Mouse (Mus musculus) heart, adult 2 months (tissue): ENCODE measurements around the gene Utp11. TPM values are rescaled to one million over a fixed set of nuclear protein-coding genes. Genes with fewer than 3 reads are reported as not detected.

Experiments used
- DNase-seq, 2 experiments: peaks; one replicate each; pipeline ENCODE4 v3.0.0; 2021
- H3K27ac ChIP-seq: fragments of 200-600 bp; 2 replicates; pipeline ENCODE4 v1.8.1; 2022
- H3K27me3 ChIP-seq: fragments of 200-500 bp; 2 replicates; pipeline ENCODE4 v1.6.1; 2012; ENCODE audit warnings: mild to moderate bottlenecking, low read length, inconsistent platforms, mixed read lengths; ENCODE audit not compliant: control insufficient read depth, insufficient read depth
- H3K36me3 ChIP-seq: fragments of 200-500 bp; 2 replicates; pipeline ENCODE4 v1.6.1; 2012; ENCODE audit warnings: low read length, inconsistent platforms; ENCODE audit not compliant: control insufficient read depth, insufficient read depth
- H3K4me1 ChIP-seq: fragments of 200-500 bp; 2 replicates; pipeline ENCODE4 v1.6.1; 2011; ENCODE audit warnings: low read length; ENCODE audit not compliant: control insufficient read depth, insufficient read depth
- H3K4me3 ChIP-seq: fragments of 200-600 bp; 2 replicates; pipeline ENCODE4 v1.8.1; 2022
- H3K79me2 ChIP-seq: fragments of 200-500 bp; replicated peaks from 2 replicates; pipeline ENCODE4 v1.6.1; 2012; ENCODE audit warnings: mild to moderate bottlenecking, inconsistent platforms, low read length, moderate library complexity, mixed read lengths; ENCODE audit not compliant: control insufficient read depth, insufficient read depth
- H3K9ac ChIP-seq: fragments of 200-500 bp; 2 replicates; pipeline ENCODE4 v1.6.1; 2012; ENCODE audit warnings: low read depth, mild to moderate bottlenecking, control low read depth, inconsistent platforms, low read length, mixed read lengths
- CTCF ChIP-seq: fragments of 200-600 bp; IDR thresholded peaks from 2 replicates; pipeline ENCODE4 v1.8.1; 2022; ENCODE audit warnings: antibody characterized with exemption, mild to moderate bottlenecking, moderate library complexity
- EP300 ChIP-seq: fragments of 200-500 bp; IDR thresholded peaks from 2 replicates; pipeline ENCODE4 v1.6.1; 2011; ENCODE audit warnings: low read depth, low read length, control low read depth; ENCODE audit not compliant: insufficient read depth
- POLR2A ChIP-seq: fragments of 200-500 bp; IDR thresholded peaks from 2 replicates; pipeline ENCODE4 v1.6.1; 2011; ENCODE audit warnings: mild to moderate bottlenecking, low read depth, low read length, control low read depth; ENCODE audit not compliant: insufficient read depth
- WGBS: fragments of 180-500 bp; shearing (Covaris S2); methylation state at CpG from one replicate; pipeline ENCODE4 v1.1.7; 2018; 5-methylcytosine and 5-hydroxymethylcytosine counted together
- intact Hi-C: fragments of 180-260 bp; cut with DNase I; formaldehyde crosslinking; loops from one replicate; pipeline ENCODE4 v1.15.1; 2025
- polyA plus RNA-seq: library from polyadenylated mRNA; depleted of rRNA; stranded (reverse); fragments of >200 nt; gene quantifications from 2 replicates; pipeline ENCODE4 v1.2.3, GENCODE M21; 2012
- total RNA-seq, 2 experiments: library from RNA; stranded (reverse); gene quantifications; 2 replicates each; pipeline ENCODE4 v1.2.3; 2021

The Utp11 gene
- total and polyA plus RNA-seq, 3 experiments = 4.0 to 13.5 (median 12.1) TPM

DNA sequence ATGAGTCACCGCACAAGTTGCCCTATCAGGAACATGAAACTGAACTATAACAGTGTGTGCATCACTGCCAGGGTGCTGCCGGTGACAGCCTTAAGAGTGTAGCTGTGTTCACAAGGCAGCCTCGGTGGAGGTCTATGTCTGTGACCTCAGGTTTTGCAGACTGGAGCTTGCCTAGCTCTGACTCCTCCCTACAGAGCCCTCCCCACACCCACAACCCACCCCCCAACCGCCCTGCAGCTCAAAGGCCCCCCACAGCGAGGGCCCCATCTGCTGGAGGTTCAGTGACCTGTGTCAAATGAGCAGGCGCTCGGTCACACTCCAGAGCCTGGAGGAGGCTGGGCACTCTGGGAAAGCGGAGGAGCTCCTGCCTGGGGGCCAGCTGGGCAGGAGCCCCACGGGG, 40.5 kb downstream of the Utp11 start:
- Histone ChIP-seq H3K27me3 (peaks cover 6% of the 10 kb centered on the region), H3K27ac (no peak overlapping the region), H3K36me3 (no peaks in the 10 kb centered on the region), H3K4me1 (no peaks in the 10 kb centered on the region), H3K79me2 (no peaks in the 10 kb centered on the region), H3K4me3 (no peak overlapping the region), H3K9ac (no peak overlapping the region)
- TF ChIP-seq CTCF (peak; percentile 18), EP300 (no peak), POLR2A (no peak)
- 7% methylated on average over 9 of the region's 9 CpGs for WGBS
- intact Hi-C loops = no loop called here
- no peak for DNase-seq

DNA sequence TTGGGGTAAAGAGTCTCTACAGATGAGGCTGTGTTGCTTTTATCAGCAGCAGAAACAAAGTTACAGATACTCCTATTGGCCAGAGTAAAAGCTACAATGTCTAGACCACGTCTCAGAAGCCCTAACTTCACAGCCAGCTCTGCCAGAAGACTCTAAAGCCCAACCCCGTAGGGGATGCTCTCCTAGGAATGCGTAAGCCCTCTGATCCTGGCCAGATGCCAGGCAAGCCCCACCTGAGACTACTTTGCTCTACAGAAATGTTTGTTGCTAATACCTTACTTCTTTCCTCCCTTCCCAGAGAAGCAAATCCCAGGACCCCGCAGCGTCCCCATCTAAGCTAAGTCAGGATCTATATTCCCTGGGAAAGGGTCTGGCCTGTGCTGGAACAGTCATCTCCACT, 45.5 kb downstream of the Utp11 start:
- no peaks in the 10 kb centered on the region for H3K27me3 ChIP-seq
- no peak overlapping the region for H3K4me3 ChIP-seq
- H3K4me1 ChIP-seq = peaks cover 4% of the 10 kb centered on the region; the same call in 1 of the 2 replicates
- 59% methylated on average over 5 of the region's 5 CpGs for WGBS
- H3K36me3 ChIP-seq = no peaks in the 10 kb centered on the region
- H3K27ac ChIP-seq = no peak overlapping the region
- H3K9ac ChIP-seq = no peak overlapping the region
- no peak for DNase-seq
- H3K79me2 ChIP-seq = no peaks in the 10 kb centered on the region
- TF ChIP-seq EP300 (no peak), POLR2A (no peak), CTCF (no peak)
- intact Hi-C loops = no loop called here

DNA sequence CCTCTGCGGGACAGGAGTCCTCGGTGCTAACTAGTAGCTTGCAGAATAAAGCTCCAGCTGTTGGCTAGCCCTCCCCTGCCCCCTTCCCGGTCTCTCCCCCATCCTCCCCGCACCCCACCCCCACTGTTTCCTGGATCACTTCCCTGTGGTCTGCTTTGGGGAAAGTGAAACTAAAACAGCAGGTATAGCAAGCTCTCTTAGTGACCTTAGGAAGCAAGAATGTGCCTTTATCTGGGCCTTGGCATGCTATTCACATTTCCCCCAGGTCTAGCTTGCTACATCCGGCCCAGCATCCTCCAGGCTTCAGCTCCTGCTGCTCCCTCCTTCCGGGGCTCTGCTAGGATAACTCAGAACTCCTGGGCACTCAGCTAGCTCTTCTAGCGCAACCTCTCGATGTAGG, 46.8 kb downstream of the Utp11 start:
- peak overlapping the region; percentile 25; the same call in 1 of the 2 replicates for H3K4me3 ChIP-seq
- intact Hi-C loops = no loop called here
- H3K27ac ChIP-seq = peak overlapping the region; percentile 31; the same call in 1 of the 2 replicates
- no peaks in the 10 kb centered on the region for H3K79me2 ChIP-seq
- DNase-seq = peak; percentile 24 to 37
- H3K4me1 ChIP-seq = peaks cover 4% of the 10 kb centered on the region; the same call in 1 of the 2 replicates
- TF ChIP-seq POLR2A = no peak
- no peak for TF ChIP-seq CTCF
- no peak for TF ChIP-seq EP300
- no peak overlapping the region; the same call in 1 of the 2 replicates for H3K9ac ChIP-seq
- H3K36me3 ChIP-seq = no peaks in the 10 kb centered on the region
- 11% methylated on average over 8 of the region's 8 CpGs for WGBS
- H3K27me3 ChIP-seq = no peaks in the 10 kb centered on the region

DNA sequence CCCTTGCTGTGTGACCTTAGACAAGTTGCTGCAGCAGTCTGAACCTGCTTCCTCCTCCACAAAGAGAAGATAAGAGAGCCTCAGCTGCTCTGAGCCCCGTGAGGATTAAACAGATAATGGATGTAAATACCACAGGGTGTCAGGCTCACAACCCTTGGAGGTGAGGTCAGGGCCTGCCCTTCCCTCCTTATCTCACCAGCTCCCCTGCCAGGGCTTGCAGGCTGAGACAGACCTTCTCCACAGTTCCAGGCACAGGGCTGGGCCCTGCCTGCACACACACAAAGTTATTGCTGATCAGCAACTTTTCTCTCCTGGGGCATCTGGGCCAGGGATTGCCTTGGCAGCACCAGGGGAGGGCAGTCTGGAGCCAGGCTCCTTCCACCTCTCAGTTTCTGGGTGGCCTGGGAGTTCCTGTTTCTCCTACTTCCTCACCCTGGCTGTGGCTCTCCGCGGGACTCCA, 48.4 kb downstream of the Utp11 start:
- Histone ChIP-seq H3K79me2 (no peaks in the 10 kb centered on the region), H3K36me3 (no peaks in the 10 kb centered on the region), H3K9ac (no peak overlapping the region), H3K4me3 (no peak overlapping the region), H3K27ac (no peak overlapping the region), H3K27me3 (no peaks in the 10 kb centered on the region), H3K4me1 (peaks cover 4% of the 10 kb centered on the region; the same call in 1 of the 2 replicates)
- WGBS = 32% methylated on average over 3 of the region's 3 CpGs
- TF ChIP-seq POLR2A (no peak), CTCF (peak; percentile 41)
- DNase-seq = peak; percentile 23 to 42
- intact Hi-C loops = no loop called here

DNA sequence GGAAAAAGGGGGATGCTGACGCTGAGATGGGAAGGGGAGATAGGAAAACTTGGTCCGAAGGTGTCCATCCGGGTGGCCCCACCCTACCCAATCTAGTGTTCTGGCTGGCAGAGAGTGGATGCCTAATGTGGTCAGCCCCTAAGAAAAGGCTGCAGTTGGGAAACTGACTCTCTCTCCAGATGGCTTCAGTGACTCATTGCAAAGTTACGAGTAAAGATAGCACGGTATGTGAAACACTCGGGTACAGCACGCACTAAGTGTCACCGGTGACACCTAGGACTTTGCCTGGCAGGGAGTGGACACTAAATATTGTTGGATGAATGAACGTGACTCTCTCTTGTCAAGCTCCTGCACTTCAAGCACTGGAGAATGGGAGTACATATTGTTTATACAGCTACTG, 49.5 kb downstream of the Utp11 start:
- TF ChIP-seq POLR2A = no peak
- TF ChIP-seq EP300 = peak; percentile 48; the same call in 1 of the 2 replicates
- no peak for TF ChIP-seq CTCF
- H3K79me2 ChIP-seq = no peaks in the 10 kb centered on the region
- no peak overlapping the region for H3K27ac ChIP-seq
- H3K27me3 ChIP-seq = no peaks in the 10 kb centered on the region
- intact Hi-C loops = no loop called here
- no peak overlapping the region for H3K4me3 ChIP-seq
- 59% methylated on average over 9 of the region's 9 CpGs for WGBS
- H3K4me1 ChIP-seq = peaks cover 4% of the 10 kb centered on the region; the same call in 1 of the 2 replicates
- H3K36me3 ChIP-seq = no peaks in the 10 kb centered on the region
- no peak for DNase-seq
- H3K9ac ChIP-seq = no peak overlapping the region

DNA sequence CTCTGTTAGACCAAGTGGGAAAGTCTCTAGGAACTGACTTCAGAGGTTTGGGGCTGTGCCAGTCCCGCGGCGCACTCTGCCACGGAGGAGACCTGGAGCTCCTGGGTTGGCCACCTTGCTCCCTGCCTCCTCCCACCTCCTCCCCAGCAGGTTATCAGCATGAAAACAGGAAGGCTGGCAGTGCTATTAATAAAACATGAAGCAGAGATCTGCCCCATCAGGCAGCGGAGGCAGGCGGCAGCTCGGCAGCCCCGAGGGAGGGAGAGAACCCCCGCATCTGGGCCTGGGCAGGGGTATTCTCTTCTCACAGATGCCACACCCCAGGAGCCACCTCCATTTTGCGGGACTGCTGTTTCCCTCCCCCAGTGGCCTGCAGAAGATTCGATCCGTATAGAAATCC, 53.7 kb downstream of the Utp11 start:
- Histone ChIP-seq H3K9ac (no peak overlapping the region), H3K36me3 (no peaks in the 10 kb centered on the region), H3K79me2 (no peaks in the 10 kb centered on the region), H3K27ac (no peak overlapping the region), H3K27me3 (no peaks in the 10 kb centered on the region), H3K4me3 (no peak overlapping the region), H3K4me1 (no peaks in the 10 kb centered on the region)
- WGBS = 12% methylated on average over 12 of the region's 12 CpGs
- no peak for DNase-seq
- intact Hi-C loops = no loop called here
- TF ChIP-seq EP300 (no peak), POLR2A (no peak), CTCF (no peak)
